Mouse (Mus musculus): ENCODE results near the gene Eda2r. TPM values are rescaled to one million over a fixed set of nuclear protein-coding genes. Genes with fewer than 3 reads are reported as not detected.

Eda2r gene
- total and polyA plus RNA-seq, 2 experiments from 2014 or later, result 1.1 to 4.2 TPM

DNA sequence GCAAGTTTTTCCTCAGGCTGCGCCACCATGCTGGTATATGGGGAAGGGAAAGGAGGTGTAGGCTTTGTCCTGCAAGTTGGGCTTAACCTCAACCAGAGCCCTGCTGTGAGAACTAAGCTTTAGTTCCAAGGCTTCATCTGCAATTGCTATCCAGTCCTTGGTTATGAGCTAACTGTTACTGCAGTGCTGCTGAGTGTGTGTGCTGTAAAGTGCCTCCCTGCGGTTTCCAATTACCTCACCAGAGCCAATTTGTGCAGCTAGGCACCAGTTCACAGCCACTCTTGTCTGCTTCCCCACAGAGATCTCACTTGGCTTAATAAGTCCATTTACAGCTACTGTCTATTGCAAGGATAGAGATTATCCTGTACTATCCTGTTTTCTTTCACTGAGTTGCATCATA, 16.1 kb downstream of the Eda2r start:
- no peak for TF ChIP-seq CTCF (IDR thresholded peaks at IDR 0.05; ENCODE audit: low read depth)
- Histone ChIP-seq H3K27me3 (ENCODE audit: insufficient read depth, low read length) (no peaks in the 10 kb centered on the region), H3K4me1 (ENCODE audit: insufficient read depth, low read length) (no peaks in the 10 kb centered on the region), H3K27ac (no peak overlapping the region), H3K9ac (replicated peaks; ENCODE audit: low read length) (no peak overlapping the region), H3K36me3 (ENCODE audit: insufficient read depth, low read length) (no peaks in the 10 kb centered on the region), H3K4me3 (ENCODE audit: low read length) (no peak overlapping the region), H3K9me3 (ENCODE audit: low read length) (no peaks in the 10 kb centered on the region), H3K4me2 (ENCODE audit: low read depth, low read length) (no peak overlapping the region)
- 43% methylated on average over 2 of the region's 2 CpGs for WGBS
- ATAC-seq (no peak), DNase-seq (ENCODE audit: low spot score) (peak; percentile 4)

DNA sequence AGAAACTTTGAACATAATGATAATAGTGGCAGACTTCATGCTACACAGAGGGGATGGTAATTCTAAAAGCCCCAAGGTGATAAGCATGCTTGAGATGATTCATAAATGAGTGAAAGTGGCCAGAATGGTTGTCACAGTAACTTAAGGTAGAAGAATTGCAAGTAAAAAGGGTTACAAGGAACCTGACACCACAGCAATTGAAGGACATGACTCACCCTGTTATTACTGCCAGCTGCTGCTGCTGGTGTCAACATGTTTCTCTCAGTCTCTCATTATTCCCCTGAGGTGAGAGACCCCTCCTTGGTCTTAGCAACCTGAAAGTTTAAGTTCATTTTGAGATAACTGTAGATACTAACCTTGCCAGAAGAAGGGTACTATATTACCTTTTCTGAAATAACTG, 49.1 kb downstream of the Eda2r start:
- Histone ChIP-seq H3K27ac (no peak overlapping the region), H3K9ac (replicated peaks; ENCODE audit: low read length) (no peak overlapping the region), H3K27me3 (ENCODE audit: insufficient read depth, low read length) (no peaks in the 10 kb centered on the region), H3K4me3 (ENCODE audit: low read length) (no peak overlapping the region), H3K36me3 (ENCODE audit: insufficient read depth, low read length) (no peaks in the 10 kb centered on the region), H3K9me3 (ENCODE audit: low read length) (no peaks in the 10 kb centered on the region), H3K4me2 (ENCODE audit: low read depth, low read length) (no peak overlapping the region), H3K4me1 (ENCODE audit: insufficient read depth, low read length) (no peaks in the 10 kb centered on the region)
- no peak for DNase-seq (ENCODE audit: low spot score)
- no peak for ATAC-seq
- TF ChIP-seq CTCF (IDR thresholded peaks at IDR 0.05; ENCODE audit: low read depth), result no peak
